Mouse (Mus musculus): Measurements from ENCODE around the gene Myadm. TPM values are rescaled to one million over a fixed set of nuclear protein-coding genes. Genes with fewer than 3 reads are reported as not detected.

Gene Myadm
- polyA plus RNA-seq, 1 experiment from 2014 or later = 29.4 TPM

DNA sequence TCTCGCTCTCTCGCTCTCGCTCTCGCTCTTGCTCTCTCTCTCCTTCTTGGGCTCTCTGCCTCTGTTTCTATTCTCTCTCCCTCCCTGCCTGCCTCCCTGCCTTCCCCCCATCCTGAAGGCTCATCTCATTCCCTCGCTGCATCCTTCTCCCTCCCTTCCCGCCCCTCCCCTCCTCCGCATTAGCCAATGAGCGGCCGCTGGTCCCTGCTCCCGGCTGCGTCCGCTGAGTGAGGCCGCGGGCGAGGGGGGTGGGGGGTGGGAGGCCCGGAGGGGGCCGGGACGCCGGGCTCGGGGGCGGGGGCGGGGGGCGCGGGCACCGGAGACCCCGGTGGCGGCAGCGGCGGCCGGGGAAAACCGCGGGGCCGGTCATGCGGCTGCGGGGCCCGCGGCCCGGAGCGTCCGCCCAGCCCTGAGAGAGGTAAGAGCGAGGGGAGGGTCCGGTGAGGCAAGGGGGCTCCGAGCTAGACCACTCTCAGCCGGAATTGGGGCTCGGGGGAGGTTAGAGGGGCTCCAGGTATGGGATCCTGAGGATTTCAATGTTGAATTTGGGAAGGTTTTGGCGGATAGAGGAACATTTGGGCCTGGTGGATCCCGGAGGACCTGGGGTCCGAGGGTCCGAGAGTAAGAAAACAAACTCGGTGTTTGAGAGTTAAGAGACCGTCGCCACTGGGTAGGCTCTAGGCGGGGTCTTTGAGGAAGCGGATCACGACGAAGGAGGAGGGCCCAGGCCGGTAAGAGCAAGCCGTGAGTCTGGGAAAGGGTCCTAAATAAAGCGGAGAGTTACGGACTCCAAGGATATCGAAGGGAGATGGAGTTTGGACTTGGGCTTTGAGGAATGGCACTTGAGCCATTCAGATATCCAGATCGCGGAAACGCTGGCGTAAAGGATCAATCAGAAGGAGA lies 44.0 kb downstream of the Myadm start, which contains the start of gene Cacng7:
TSS of gene Cacng7 (plus strand) at position 337 of the 903 bp plus-strand sequence.
- Histone ChIP-seq H3K4me3 (peak within 1 kb of the TSS; percentile 84), H3K27me3 (ENCODE audit: low read depth, poor library complexity, severe bottlenecking) (peaks cover 7% of the 10 kb centered on the region; the same call in 1 of the 2 replicates), H3K4me1 (peaks cover 28% of the 10 kb centered on the region), H3K27ac (peak within 1 kb of the TSS; percentile 94), H3K36me3 (peaks cover 6% of the 10 kb centered on the region; the same call in 1 of the 2 replicates), H3K9me3 (replicated peaks) (no peaks in the 10 kb centered on the region)
- WGBS = under 1% methylated on average over 63 of the region's 65 CpGs
- peak; percentile 83 for DNase-seq (ENCODE audit: low spot score)

DNA sequence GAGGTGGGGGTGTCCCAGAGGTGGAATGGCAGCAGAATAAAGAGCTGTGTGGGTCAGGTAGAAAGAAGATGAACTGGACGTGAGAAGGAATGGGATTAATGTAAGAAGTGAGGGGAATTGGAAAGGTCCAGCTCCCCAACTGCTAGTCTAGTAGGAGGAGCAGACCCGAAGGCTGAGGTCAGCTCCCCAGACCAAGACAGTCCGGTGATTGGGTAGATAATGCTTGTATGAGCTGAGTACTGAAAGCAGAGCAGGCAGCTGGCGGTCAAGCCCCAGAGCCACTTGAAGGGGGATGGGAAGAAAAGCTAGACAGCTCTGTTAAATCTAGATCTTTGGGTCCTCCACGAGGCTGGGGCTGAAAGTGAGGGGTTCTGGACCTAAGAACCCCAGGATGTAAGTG lies 44.7 kb downstream of the Myadm start:
- 8% methylated on average over 5 of the region's 5 CpGs for WGBS
- no peak for DNase-seq (ENCODE audit: low spot score)
- peaks cover 12% of the 10 kb centered on the region for H3K36me3 ChIP-seq
- H3K4me1 ChIP-seq = peaks cover 28% of the 10 kb centered on the region
- no peaks in the 10 kb centered on the region for H3K9me3 ChIP-seq (replicated peaks)
- peaks cover 7% of the 10 kb centered on the region; the same call in 1 of the 2 replicates for H3K27me3 ChIP-seq (ENCODE audit: low read depth, poor library complexity, severe bottlenecking)
- H3K4me3 ChIP-seq = peak overlapping the region; percentile 84
- peak overlapping the region; percentile 94 for H3K27ac ChIP-seq

DNA sequence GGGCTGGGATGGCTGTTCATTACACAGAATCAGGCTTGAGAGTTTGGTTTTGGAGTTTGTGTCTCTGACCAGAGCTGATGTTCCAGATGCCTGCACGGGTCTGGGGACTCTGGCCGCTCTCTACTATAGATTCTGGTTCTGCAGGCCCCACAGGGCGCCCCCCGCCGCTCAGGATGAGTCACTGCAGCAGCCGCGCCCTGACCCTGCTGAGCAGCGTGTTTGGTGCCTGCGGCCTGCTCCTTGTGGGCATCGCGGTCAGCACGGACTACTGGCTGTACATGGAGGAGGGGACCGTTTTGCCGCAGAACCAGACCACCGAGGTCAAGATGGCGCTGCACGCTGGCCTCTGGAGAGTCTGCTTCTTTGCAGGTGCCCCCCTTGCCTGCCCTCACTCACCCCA lies 47.5 kb downstream of the Myadm start:
- 73% methylated on average over 17 of the region's 17 CpGs for WGBS
- H3K9me3 ChIP-seq (replicated peaks) = no peaks in the 10 kb centered on the region
- H3K4me1 ChIP-seq = peaks cover 19% of the 10 kb centered on the region
- no peak overlapping the region for H3K27ac ChIP-seq
- no peak for DNase-seq (ENCODE audit: low spot score)
- H3K27me3 ChIP-seq (ENCODE audit: low read depth, poor library complexity, severe bottlenecking) = no peaks in the 10 kb centered on the region
- no peak overlapping the region for H3K4me3 ChIP-seq
- peaks cover 36% of the 10 kb centered on the region for H3K36me3 ChIP-seq

DNA sequence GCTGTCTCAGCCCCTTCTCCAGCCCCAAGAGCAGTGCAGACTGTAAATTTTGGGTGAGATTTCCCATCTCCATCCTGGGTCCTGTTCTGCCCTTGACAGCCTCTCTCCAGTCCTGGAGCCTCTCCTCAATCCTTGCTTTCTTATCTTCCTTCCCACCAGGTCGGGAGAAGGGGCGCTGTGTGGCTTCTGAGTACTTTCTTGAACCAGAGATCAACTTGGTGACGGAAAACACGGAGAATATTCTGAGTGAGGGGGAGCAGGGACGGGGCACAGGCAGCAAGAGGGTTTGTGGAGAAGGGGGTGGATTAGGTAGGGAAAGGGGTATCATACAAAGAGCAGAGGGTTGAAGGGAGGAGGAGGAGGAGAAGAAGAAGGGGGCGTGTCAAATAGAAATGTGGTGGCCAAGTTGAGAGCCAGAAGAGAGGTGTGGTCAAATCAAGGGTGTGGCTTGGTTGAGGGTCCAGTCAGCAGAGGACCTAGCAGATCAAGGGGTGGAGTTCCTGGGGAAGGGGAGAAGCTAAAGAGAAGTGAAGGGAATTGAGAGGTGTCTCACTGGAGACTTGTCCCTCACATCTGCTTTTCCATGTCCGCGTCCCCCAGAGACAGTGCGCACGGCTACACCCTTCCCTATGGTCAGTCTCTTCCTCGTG lies 49.5 kb downstream of the Myadm start:
- Histone ChIP-seq H3K9me3 (replicated peaks) (no peaks in the 10 kb centered on the region), H3K27me3 (ENCODE audit: low read depth, poor library complexity, severe bottlenecking) (no peaks in the 10 kb centered on the region), H3K36me3 (peaks cover 55% of the 10 kb centered on the region), H3K4me3 (no peak overlapping the region), H3K27ac (no peak overlapping the region), H3K4me1 (peaks cover 7% of the 10 kb centered on the region)
- DNase-seq (ENCODE audit: low spot score) = no peak
- 77% methylated on average over 11 of the region's 11 CpGs for WGBS

DNA sequence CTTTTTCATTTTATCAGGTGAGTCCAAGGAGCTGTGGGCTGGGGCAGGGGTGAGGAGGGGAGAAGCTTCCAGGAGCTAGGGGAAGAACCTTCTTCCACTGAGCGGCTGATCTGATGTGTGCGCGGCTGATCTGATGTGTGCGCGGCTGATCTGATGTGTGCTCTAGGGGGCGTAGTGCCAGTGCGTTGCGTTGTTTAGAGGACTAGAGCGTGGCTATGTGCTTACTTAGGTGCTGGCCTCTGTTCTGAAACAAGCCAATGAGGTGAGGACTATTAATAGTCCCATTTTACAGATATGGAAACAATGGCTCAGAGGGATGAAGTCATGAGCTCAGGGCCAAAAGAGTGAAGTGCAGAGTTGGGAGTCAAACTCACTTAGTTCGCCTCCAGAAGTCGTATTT lies 50.1 kb downstream of the Myadm start:
- Histone ChIP-seq H3K36me3 (peaks cover 60% of the 10 kb centered on the region), H3K9me3 (replicated peaks) (no peaks in the 10 kb centered on the region), H3K27me3 (ENCODE audit: low read depth, poor library complexity, severe bottlenecking) (no peaks in the 10 kb centered on the region), H3K4me1 (peaks cover 1% of the 10 kb centered on the region; the same call in 1 of the 2 replicates), H3K27ac (no peak overlapping the region), H3K4me3 (no peak overlapping the region)
- no peak for DNase-seq (ENCODE audit: low spot score)
- 92% methylated on average over 11 of the region's 11 CpGs for WGBS

DNA sequence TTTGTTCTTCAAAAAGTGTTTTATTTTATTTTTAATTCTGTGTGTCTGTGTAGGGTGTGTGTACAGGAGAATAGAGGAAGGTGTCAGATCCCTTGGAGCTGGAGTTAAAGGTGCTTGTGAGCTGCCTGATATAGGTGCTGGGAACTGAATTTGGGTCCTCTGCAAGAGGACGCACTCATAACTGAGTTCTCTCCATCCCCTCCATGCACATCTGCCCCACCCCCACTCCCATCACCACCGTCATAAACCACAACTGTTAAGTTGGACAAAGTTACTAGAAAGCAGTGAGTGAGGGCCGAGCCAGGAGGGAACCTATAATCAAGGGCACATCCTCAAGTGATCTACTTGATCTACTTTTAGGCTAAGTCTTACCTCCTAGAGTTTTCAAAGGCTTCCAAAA lies 55.0 kb downstream of the Myadm start:
- Histone ChIP-seq H3K4me1 (no peaks in the 10 kb centered on the region), H3K27me3 (ENCODE audit: low read depth, poor library complexity, severe bottlenecking) (no peaks in the 10 kb centered on the region), H3K27ac (no peak overlapping the region), H3K4me3 (no peak overlapping the region), H3K9me3 (replicated peaks) (no peaks in the 10 kb centered on the region), H3K36me3 (peaks cover 90% of the 10 kb centered on the region)
- no peak for DNase-seq (ENCODE audit: low spot score)
- WGBS = 89% methylated on average over 3 of the region's 3 CpGs

DNA sequence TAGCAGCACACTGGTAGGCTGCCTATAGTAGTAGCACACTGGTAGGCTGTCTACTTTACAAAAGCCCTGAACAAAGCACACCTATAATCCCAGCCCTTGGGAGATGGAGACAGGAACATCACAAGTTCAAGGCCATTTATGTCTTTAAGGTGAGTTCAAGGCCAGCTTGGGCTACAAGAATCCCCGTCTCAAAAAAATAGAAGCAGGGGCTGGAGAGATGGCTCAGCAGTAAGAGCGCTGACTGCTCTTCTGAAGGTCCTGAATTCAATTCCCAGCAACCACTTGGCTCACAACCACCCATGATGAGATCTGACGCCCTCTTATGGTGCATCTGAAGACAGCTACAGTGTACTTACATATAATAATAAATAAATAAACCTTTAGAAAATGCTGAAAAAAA lies 56.4 kb downstream of the Myadm start:
- no peaks in the 10 kb centered on the region for H3K4me1 ChIP-seq
- H3K4me3 ChIP-seq = no peak overlapping the region
- H3K9me3 ChIP-seq (replicated peaks) = no peaks in the 10 kb centered on the region
- peaks cover 93% of the 10 kb centered on the region for H3K36me3 ChIP-seq
- no peak for DNase-seq (ENCODE audit: low spot score)
- no peak overlapping the region for H3K27ac ChIP-seq
- no peaks in the 10 kb centered on the region for H3K27me3 ChIP-seq (ENCODE audit: low read depth, poor library complexity, severe bottlenecking)
- 98% methylated on average over 3 of the region's 3 CpGs for WGBS

DNA sequence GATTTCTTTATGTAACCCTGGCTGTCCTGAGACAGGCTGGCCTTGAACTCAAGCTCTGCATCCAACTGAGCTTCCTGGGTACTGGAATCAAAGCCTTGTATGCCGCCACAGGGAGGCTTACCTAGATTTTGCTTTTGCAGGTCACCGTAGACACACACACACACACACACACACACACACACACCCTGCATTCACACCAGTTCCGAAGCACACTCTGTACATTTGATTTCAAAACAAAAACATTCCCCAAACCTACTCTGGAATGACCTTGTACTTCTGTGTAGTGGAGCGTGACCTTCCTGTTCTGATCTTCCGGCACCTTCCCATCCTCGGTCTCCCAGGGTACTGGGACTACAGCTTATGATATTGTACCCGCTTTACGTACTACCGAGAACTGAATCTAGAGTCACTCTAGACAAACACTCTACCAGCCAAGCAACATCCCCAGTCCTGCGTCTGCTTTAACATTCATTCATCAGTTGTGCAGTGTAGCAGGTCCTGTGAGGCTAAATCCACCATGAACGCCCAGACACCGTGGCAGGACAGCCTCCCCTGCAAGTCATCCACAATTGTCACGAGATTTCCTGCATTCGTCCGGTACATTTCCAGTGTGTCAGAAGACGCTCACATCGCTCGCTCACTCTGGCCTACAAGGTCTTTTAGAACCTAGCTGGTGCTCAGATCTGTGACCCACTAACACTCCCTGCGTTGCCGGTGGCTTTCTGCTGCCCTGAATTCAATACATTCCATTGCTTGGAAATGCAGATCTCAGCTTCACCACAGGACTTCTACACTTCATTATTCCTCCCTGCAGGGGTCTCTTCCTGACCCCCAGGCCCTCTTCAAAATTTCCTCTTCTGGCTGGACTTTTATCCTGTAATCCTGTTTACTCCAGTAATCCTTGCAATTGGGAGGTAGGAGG lies 58.7 kb downstream of the Myadm start:
- Histone ChIP-seq H3K27ac (no peak overlapping the region), H3K4me1 (no peaks in the 10 kb centered on the region), H3K9me3 (replicated peaks) (no peaks in the 10 kb centered on the region), H3K27me3 (ENCODE audit: low read depth, poor library complexity, severe bottlenecking) (no peaks in the 10 kb centered on the region), H3K36me3 (peaks cover 89% of the 10 kb centered on the region), H3K4me3 (no peak overlapping the region)
- WGBS = 69% methylated on average over 20 of the region's 20 CpGs
- no peak for DNase-seq (ENCODE audit: low spot score)

DNA sequence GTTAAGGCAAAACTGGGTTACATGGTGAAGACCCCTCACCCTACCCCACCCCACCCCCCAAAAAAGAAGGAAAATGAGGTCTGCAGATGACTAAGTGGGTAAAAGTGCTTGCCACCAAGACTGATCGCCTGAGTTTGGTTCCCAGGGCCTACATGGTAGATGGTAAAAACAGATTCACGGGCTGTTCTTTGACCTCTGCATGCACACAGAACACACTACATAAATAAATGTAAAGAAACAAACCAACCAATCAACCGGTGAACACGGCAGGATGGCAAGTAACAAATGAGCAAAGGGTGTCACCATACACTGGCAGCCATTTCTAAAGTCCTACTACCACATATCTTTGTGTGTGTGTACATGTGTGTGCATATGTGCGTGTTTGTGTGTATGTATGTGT lies 59.4 kb downstream of the Myadm start:
- no peak for DNase-seq (ENCODE audit: low spot score)
- Histone ChIP-seq H3K4me3 (no peak overlapping the region), H3K27ac (no peak overlapping the region), H3K36me3 (peaks cover 86% of the 10 kb centered on the region), H3K4me1 (no peaks in the 10 kb centered on the region), H3K27me3 (ENCODE audit: low read depth, poor library complexity, severe bottlenecking) (no peaks in the 10 kb centered on the region), H3K9me3 (replicated peaks) (no peaks in the 10 kb centered on the region)
- WGBS = 74% methylated on average over 5 of the region's 5 CpGs

DNA sequence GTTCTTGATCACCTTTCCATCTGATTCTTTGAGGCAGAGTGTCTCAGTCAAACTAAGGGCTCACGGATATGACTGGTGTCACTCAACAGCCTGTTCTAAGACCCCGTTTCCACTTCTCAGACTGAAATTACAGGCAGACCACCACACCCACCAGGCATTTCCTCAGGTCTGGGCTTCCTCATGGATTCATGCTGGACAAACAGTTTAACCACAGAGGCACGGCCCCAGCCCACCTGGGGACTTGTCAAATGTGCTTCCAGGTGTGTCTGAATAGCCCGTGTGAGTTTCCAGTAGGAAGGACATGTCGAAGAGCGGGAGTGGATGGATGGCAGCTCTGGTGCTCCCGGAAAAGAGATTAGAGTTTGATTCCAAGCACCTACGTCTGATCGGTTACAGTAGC lies 60.9 kb downstream of the Myadm start:
- DNase-seq (ENCODE audit: low spot score) = no peak
- H3K9me3 ChIP-seq (replicated peaks) = no peaks in the 10 kb centered on the region
- H3K27ac ChIP-seq = no peak overlapping the region
- H3K4me3 ChIP-seq = no peak overlapping the region
- peaks cover 75% of the 10 kb centered on the region for H3K36me3 ChIP-seq
- WGBS = 95% methylated on average over 9 of the region's 9 CpGs
- H3K27me3 ChIP-seq (ENCODE audit: low read depth, poor library complexity, severe bottlenecking) = no peaks in the 10 kb centered on the region
- no peaks in the 10 kb centered on the region for H3K4me1 ChIP-seq

Measured in limb, embryonic 10.5 days (tissue).